Mouse (Mus musculus): ENCODE measurements at regions not wholly inside any gene's neighbourhood (a gene's known extent, or its start where the extent isn't known, plus 50 kb on each side); places are given as distances from the start of the nearest gene placed in this dataset.

- WGBS: 66% methylated on average over 3 of the region's 3 CpGs
- Histone ChIP-seq H3K4me2 (no peak overlapping the region), H3K27ac (replicated peaks) (no peak overlapping the region), H3K9me3 (no peaks in the 10 kb centered on the region), H3K36me3 (no peaks in the 10 kb centered on the region), H3K4me3 (no peak overlapping the region), H3K4me1 (no peaks in the 10 kb centered on the region), H3K9ac (no peak overlapping the region), H3K27me3 (replicated peaks) (no peaks in the 10 kb centered on the region)
- ATAC-seq (ENCODE audit: extremely low read depth, insufficient number of reproducible peaks, low FRiP score, low TSS enrichment): no peak
These were observed 441.0 kb downstream of the Prss52 start for GRCm38 (mm10) chr14:64545056-64545455.

DNA sequence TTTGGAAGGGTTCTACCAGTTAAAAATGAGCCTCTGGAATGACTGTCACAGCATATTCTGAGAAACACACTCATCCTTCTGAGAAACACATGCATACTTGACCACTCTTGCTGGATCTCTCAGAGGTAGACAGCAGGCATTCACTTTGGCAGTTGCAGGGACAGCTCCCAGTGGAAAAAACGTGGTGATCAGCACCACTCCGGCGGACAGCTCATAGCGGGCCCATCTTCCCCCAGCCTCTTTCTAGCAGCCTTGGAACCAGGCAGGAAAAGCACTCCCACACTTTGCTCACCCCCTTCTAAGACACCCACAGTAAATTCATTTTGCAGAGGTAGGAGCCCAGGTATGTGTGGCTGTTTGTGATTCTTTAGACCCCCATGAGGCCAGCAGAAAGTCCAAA lies 442.7 kb downstream of the Prss52 start:
- Histone ChIP-seq H3K4me1 (no peaks in the 10 kb centered on the region), H3K4me2 (no peak overlapping the region), H3K9ac (no peak overlapping the region), H3K27ac (replicated peaks) (no peak overlapping the region), H3K27me3 (replicated peaks) (no peaks in the 10 kb centered on the region), H3K36me3 (no peaks in the 10 kb centered on the region), H3K4me3 (no peak overlapping the region), H3K9me3 (no peaks in the 10 kb centered on the region)
- 1% methylated on average over 4 of the region's 4 CpGs for WGBS
- no peak for ATAC-seq (ENCODE audit: extremely low read depth, insufficient number of reproducible peaks, low FRiP score, low TSS enrichment)

DNA sequence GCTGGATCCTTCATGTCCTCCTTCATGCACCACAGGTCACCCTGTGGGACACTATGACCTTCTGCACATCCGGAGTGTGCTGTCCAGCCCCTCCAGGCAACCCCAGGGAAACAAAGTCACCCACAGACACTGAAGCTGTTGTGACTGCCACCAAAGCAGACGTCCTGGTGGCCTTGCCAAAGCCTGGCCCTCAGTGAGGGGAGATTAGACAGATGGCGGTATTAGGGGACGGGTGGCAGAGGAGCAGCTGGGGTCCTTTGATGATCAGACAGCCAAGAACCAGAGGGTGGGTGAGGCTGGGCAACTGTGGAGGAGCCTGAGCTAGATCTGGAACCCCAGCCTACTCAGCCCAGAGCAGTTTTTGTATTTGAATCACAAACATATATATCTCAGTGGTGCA lies 448.9 kb downstream of the Prss52 start:
- H3K4me1 ChIP-seq: no peaks in the 10 kb centered on the region
- 0 out of 2 replicates have a peak, but pooled peaks cover 3% of the 10 kb centered on the region for H3K9me3 ChIP-seq
- no peaks in the 10 kb centered on the region for H3K27me3 ChIP-seq (replicated peaks)
- no peak overlapping the region for H3K4me2 ChIP-seq
- ATAC-seq (ENCODE audit: extremely low read depth, insufficient number of reproducible peaks, low FRiP score, low TSS enrichment): no peak
- no peak overlapping the region for H3K9ac ChIP-seq
- H3K27ac ChIP-seq (replicated peaks): no peak overlapping the region
- WGBS: 42% methylated on average over 4 of the region's 4 CpGs
- H3K36me3 ChIP-seq: no peaks in the 10 kb centered on the region
- H3K4me3 ChIP-seq: no peak overlapping the region

DNA sequence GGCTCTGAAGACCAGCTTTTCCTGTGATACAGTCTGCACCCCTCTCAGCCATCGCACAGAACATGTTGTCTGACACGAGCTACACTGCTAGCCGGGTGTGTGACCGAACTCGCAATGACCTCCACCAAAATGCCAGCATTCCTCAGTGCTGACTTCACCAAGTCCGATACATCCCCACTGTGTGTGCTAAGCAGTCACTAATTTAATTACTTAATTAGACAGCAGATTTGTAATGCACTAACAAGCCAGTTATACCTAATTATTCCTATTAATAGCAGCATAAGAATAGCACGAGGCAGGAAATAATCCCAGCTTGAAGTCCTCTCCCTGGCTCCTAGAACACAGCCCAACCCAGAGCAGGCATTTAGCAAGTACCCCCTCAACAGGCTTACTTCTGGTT lies 452.0 kb downstream of the Prss52 start:
- Histone ChIP-seq H3K9me3 (0 out of 2 replicates have a peak, but pooled peaks cover 3% of the 10 kb centered on the region), H3K4me1 (no peaks in the 10 kb centered on the region), H3K4me3 (no peak overlapping the region), H3K9ac (no peak overlapping the region), H3K4me2 (no peak overlapping the region), H3K36me3 (no peaks in the 10 kb centered on the region), H3K27me3 (replicated peaks) (0 out of 2 replicates have a peak, but pooled peaks cover 3% of the 10 kb centered on the region), H3K27ac (replicated peaks) (no peak overlapping the region)
- WGBS: 71% methylated on average over 7 of the region's 7 CpGs
- ATAC-seq (ENCODE audit: extremely low read depth, insufficient number of reproducible peaks, low FRiP score, low TSS enrichment): no peak

- Histone ChIP-seq H3K27me3 (replicated peaks) (0 out of 2 replicates have a peak, but pooled peaks cover 3% of the 10 kb centered on the region), H3K36me3 (no peaks in the 10 kb centered on the region), H3K9me3 (0 out of 2 replicates have a peak, but pooled peaks cover 3% of the 10 kb centered on the region), H3K4me2 (no peak overlapping the region), H3K27ac (replicated peaks) (no peak overlapping the region), H3K9ac (no peak overlapping the region), H3K4me3 (no peak overlapping the region), H3K4me1 (no peaks in the 10 kb centered on the region)
- no peak for ATAC-seq (ENCODE audit: extremely low read depth, insufficient number of reproducible peaks, low FRiP score, low TSS enrichment)
- WGBS: 66% methylated on average over 6 of the region's 6 CpGs
These were observed 453.4 kb downstream of the Prss52 start for GRCm38 (mm10) chr14:64557453-64557852.

DNA sequence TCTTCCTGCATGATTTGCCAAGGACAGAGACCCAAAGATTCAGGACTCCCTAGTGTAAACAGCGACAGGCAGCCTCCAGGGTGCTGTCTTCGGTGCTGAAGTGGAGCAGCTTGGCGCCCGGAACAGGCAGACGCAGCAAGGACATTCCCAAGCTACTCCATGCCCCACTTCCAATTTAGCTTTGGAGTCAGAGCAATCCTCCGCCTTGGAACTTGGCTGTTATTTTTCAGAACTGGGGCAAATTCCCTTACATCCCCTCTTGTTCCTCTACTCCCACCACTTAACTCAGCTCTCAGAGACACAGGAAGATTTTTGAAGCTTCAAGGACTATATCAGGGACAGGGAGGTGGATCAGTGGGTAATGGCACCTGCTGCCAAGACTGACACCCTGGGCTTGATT lies 464.6 kb downstream of the Prss52 start:
- H3K4me2 ChIP-seq: no peak overlapping the region
- no peak overlapping the region for H3K27ac ChIP-seq (replicated peaks)
- no peaks in the 10 kb centered on the region for H3K9me3 ChIP-seq
- no peak for ATAC-seq (ENCODE audit: extremely low read depth, insufficient number of reproducible peaks, low FRiP score, low TSS enrichment)
- no peak overlapping the region for H3K4me3 ChIP-seq
- 6% methylated on average over 6 of the region's 6 CpGs for WGBS
- H3K36me3 ChIP-seq: no peaks in the 10 kb centered on the region
- peaks cover 10% of the 10 kb centered on the region; the same call in 1 of the 2 replicates for H3K27me3 ChIP-seq (replicated peaks)
- H3K4me1 ChIP-seq: no peaks in the 10 kb centered on the region
- no peak overlapping the region for H3K9ac ChIP-seq

DNA sequence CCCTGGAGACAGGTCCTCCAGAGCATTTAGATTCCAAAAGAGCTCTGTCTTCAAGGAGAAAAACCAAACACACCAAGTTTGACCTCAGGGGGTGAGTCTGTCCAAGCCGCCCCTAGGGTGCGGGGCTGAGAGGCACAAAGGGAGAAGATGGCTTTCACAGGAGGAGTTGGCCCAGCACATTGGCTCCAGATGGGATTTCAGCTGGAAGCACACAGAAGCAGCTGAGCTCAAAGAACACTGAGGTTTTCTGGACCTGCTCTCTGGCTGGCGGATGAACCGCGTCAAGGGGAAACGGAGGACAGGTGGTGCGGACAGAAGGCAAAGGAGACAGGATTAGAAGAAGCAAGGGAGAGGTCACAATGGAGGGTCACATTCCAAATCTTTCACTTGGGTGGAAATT lies 466.9 kb downstream of the Prss52 start:
- no peak overlapping the region for H3K9ac ChIP-seq
- no peak overlapping the region for H3K27ac ChIP-seq (replicated peaks)
- H3K27me3 ChIP-seq (replicated peaks): peaks cover 16% of the 10 kb centered on the region; the same call in 1 of the 2 replicates
- H3K4me1 ChIP-seq: no peaks in the 10 kb centered on the region
- H3K4me2 ChIP-seq: no peak overlapping the region
- no peak for ATAC-seq (ENCODE audit: extremely low read depth, insufficient number of reproducible peaks, low FRiP score, low TSS enrichment)
- H3K36me3 ChIP-seq: no peaks in the 10 kb centered on the region
- H3K4me3 ChIP-seq: no peak overlapping the region
- 80% methylated on average over 7 of the region's 7 CpGs for WGBS
- no peaks in the 10 kb centered on the region for H3K9me3 ChIP-seq

DNA sequence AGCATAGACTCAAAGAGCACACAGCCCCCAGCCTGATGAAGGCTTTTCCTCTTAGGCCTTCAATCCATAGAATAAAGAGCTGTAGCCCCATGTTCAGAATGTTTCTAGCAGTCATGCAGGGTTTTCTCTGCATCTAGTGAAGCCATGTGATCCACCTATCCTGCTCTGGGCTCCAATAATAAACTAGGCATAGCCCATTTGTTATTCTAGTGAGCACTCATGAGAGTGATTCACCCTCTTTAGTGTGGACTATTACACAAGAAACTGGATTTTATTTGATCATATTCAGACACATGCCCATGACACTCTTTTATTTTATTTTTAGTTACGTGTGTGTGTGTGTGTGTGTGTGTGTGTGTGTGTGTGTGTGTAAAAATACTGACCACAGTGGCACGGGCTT lies 468.7 kb downstream of the Prss52 start:
- no peak for ATAC-seq (ENCODE audit: extremely low read depth, insufficient number of reproducible peaks, low FRiP score, low TSS enrichment)
- no peaks in the 10 kb centered on the region for H3K9me3 ChIP-seq
- H3K4me2 ChIP-seq: no peak overlapping the region
- no peak overlapping the region for H3K27ac ChIP-seq (replicated peaks)
- no peak overlapping the region for H3K9ac ChIP-seq
- 66% methylated on average over 2 of the region's 2 CpGs for WGBS
- no peaks in the 10 kb centered on the region for H3K36me3 ChIP-seq
- no peaks in the 10 kb centered on the region for H3K4me1 ChIP-seq
- no peak overlapping the region for H3K4me3 ChIP-seq
- H3K27me3 ChIP-seq (replicated peaks): peaks cover 21% of the 10 kb centered on the region; the same call in 1 of the 2 replicates

GRCm38 (mm10) chr14:64573773-64574172 lies 469.7 kb downstream of the Prss52 start:
- H3K9ac ChIP-seq: no peak overlapping the region
- no peaks in the 10 kb centered on the region for H3K9me3 ChIP-seq
- H3K27me3 ChIP-seq (replicated peaks): peaks cover 26% of the 10 kb centered on the region; the same call in 1 of the 2 replicates
- no peak overlapping the region for H3K27ac ChIP-seq (replicated peaks)
- no peak overlapping the region for H3K4me3 ChIP-seq
- 58% methylated on average over 5 of the region's 5 CpGs for WGBS
- no peaks in the 10 kb centered on the region for H3K4me1 ChIP-seq
- H3K36me3 ChIP-seq: no peaks in the 10 kb centered on the region
- no peak overlapping the region for H3K4me2 ChIP-seq
- no peak for ATAC-seq (ENCODE audit: extremely low read depth, insufficient number of reproducible peaks, low FRiP score, low TSS enrichment)

DNA sequence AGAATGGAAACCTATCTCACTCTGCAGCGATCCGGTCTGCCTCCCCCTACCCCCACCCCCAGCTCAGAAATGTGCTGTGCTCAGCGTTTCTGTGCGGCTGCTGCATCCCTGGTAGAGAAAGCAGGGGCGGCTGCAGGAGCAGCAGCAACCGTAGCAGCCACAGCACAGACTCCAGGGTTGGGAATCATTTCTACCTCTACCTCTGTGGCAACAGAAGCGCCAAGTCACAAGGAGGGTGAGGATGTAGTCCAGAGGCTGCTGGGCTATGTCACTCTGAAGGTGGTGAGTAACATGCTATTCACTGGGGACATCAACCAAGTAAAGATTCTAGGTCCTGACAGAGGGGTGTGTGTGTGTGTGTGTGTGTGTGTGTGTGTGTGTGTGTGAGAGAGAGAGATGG lies 470.2 kb downstream of the Prss52 start:
- H3K4me3 ChIP-seq: no peak overlapping the region
- no peak for ATAC-seq (ENCODE audit: extremely low read depth, insufficient number of reproducible peaks, low FRiP score, low TSS enrichment)
- peaks cover 31% of the 10 kb centered on the region for H3K27me3 ChIP-seq (replicated peaks)
- no peaks in the 10 kb centered on the region for H3K36me3 ChIP-seq
- H3K9me3 ChIP-seq: no peaks in the 10 kb centered on the region
- H3K9ac ChIP-seq: no peak overlapping the region
- H3K4me1 ChIP-seq: no peaks in the 10 kb centered on the region
- WGBS: 50% methylated on average over 7 of the region's 7 CpGs
- H3K4me2 ChIP-seq: no peak overlapping the region
- no peak overlapping the region for H3K27ac ChIP-seq (replicated peaks)

DNA sequence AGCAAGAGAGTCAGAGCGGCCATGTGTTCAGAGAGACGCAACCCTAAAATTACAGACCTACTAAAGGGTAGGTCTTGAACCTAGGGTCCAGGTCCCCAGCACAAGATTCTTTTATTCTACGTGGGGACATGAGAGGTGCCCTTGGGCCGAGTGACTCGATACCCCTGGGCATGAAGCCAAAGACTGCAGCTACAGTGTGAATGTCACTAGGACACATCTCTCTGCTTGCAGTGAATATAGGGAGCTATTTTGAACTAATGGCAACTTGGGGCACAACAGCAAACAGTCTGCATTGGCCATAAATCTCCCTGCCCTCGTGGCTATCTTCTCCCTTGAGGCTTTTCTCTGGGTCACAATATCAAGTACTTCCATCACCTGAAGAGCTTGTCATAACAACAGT lies 470.7 kb downstream of the Prss52 start:
- Histone ChIP-seq H3K27ac (replicated peaks) (no peak overlapping the region), H3K4me2 (no peak overlapping the region), H3K9ac (no peak overlapping the region), H3K9me3 (no peaks in the 10 kb centered on the region), H3K36me3 (no peaks in the 10 kb centered on the region), H3K4me1 (no peaks in the 10 kb centered on the region), H3K27me3 (replicated peaks) (peaks cover 35% of the 10 kb centered on the region), H3K4me3 (no peak overlapping the region)
- no peak for ATAC-seq (ENCODE audit: extremely low read depth, insufficient number of reproducible peaks, low FRiP score, low TSS enrichment)
- WGBS: 57% methylated on average over 6 of the region's 6 CpGs

DNA sequence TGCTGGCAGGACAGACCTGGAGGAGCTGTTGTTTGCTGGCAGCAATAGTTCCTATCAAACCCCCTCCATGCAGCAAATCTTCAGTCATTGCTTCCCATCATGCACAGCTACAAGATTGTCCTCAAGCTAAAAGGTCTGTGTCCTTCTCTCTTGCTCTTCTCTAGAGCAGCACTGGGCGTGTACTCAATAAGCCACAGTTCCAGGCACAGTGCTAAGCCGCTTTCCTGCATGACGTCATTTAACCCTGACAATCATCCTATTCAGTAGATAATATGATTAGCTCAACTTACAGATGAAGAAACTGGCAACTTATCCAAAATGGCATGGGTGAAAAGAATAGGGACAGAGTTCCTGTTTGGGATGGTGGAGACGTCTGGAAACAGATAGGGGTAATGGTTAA lies 471.9 kb downstream of the Prss52 start:
- no peak overlapping the region for H3K4me3 ChIP-seq
- H3K9ac ChIP-seq: no peak overlapping the region
- H3K4me2 ChIP-seq: no peak overlapping the region
- 54% methylated on average over 4 of the region's 4 CpGs for WGBS
- no peak for ATAC-seq (ENCODE audit: extremely low read depth, insufficient number of reproducible peaks, low FRiP score, low TSS enrichment)
- H3K4me1 ChIP-seq: no peaks in the 10 kb centered on the region
- no peaks in the 10 kb centered on the region for H3K9me3 ChIP-seq
- peaks cover 42% of the 10 kb centered on the region for H3K27me3 ChIP-seq (replicated peaks)
- H3K36me3 ChIP-seq: no peaks in the 10 kb centered on the region
- H3K27ac ChIP-seq (replicated peaks): no peak overlapping the region

Data from heart, embryonic 13.5 days (tissue).